Mouse (Mus musculus) neural tube, embryonic 11.5 days (tissue): ENCODE data around the gene Ccdc73. TPM values are rescaled to one million over a fixed set of nuclear protein-coding genes. Genes with fewer than 3 reads are reported as not detected.

ENCODE experiments used
- ATAC-seq: fragments of 200-750 bp; cut with Nextera tagmentation; 2 replicates; pipeline ENCODE4 v1.8.0; 2017; ENCODE audit warnings: moderate number of reproducible peaks, mild to moderate bottlenecking, moderate TSS enrichment, moderate library complexity; ENCODE audit not compliant: insufficient read depth, low FRiP score, low TSS enrichment
- DNase-seq: peaks from one replicate; pipeline ENCODE4 v3.0.0-alpha.2; 2015; ENCODE audit warnings: low spot score
- H3K27ac ChIP-seq: fragments of 300-500 bp; sonication (generic); 2 replicates; pipeline ENCODE4 v1.5.1; 2014; ENCODE audit warnings: low read depth, mild to moderate bottlenecking, low read length
- H3K27me3 ChIP-seq: fragments of 300-500 bp; sonication (generic); 2 replicates; pipeline ENCODE4 v1.6.1; 2014; ENCODE audit warnings: mild to moderate bottlenecking, low read length, mixed read lengths; ENCODE audit not compliant: control insufficient read depth, insufficient read depth
- H3K36me3 ChIP-seq: fragments of 300-500 bp; sonication (generic); 2 replicates; pipeline ENCODE4 v1.6.1; 2014; ENCODE audit warnings: mild to moderate bottlenecking, low read length, moderate library complexity, mixed read lengths; ENCODE audit not compliant: control insufficient read depth, insufficient read depth
- H3K4me1 ChIP-seq: fragments of 300-500 bp; sonication (generic); 2 replicates; pipeline ENCODE4 v1.6.1; 2014; ENCODE audit warnings: low read length, mixed read lengths; ENCODE audit not compliant: control insufficient read depth, insufficient read depth
- H3K4me2 ChIP-seq: fragments of 300-500 bp; sonication (generic); 2 replicates; pipeline ENCODE4 v1.6.1; 2014; ENCODE audit warnings: low read depth, mild to moderate bottlenecking, moderate library complexity
- H3K4me3 ChIP-seq: fragments of 300-500 bp; sonication (generic); 2 replicates; pipeline ENCODE4 v1.5.1; 2014; ENCODE audit warnings: low read depth, low read length
- H3K9ac ChIP-seq: fragments of 300-500 bp; sonication (generic); 2 replicates; pipeline ENCODE4 v1.6.1; 2014; ENCODE audit warnings: mild to moderate bottlenecking, low read length
- H3K9me3 ChIP-seq: fragments of 300-500 bp; sonication (generic); 2 replicates; pipeline ENCODE4 v1.6.1; 2016; ENCODE audit warnings: low read length; ENCODE audit not compliant: control insufficient read depth
- WGBS: fragments of 180-500 bp; shearing (Covaris S2); extraction: QIAGEN DNeasy Blood & Tissue Kit; methylation state at CpG from one replicate; pipeline ENCODE4 v1.1.7; 2014; 5-methylcytosine and 5-hydroxymethylcytosine counted together
- polyA plus RNA-seq: library from polyadenylated mRNA; unstranded; fragments of >200 nt; fragmentation: Nextera tagmentation; extraction: Ambion mirVana; gene quantifications from 2 replicates; pipeline ENCODE4 v1.2.1, GENCODE M21; 2014

Ccdc73 gene
- polyA plus RNA-seq, 1 experiment from 2014 or later: 7.1 TPM

- DNase-seq: no peak
- no peak for ATAC-seq
- no peaks in the 10 kb centered on the region for H3K27me3 ChIP-seq
- no peak overlapping the region for H3K4me3 ChIP-seq
- no peaks in the 10 kb centered on the region for H3K4me1 ChIP-seq
- no peaks in the 10 kb centered on the region for H3K9me3 ChIP-seq
- H3K9ac ChIP-seq: no peak overlapping the region
- WGBS: 87% methylated on average over 2 of the region's 2 CpGs
- H3K36me3 ChIP-seq: no peaks in the 10 kb centered on the region
- no peak overlapping the region for H3K27ac ChIP-seq
- no peak overlapping the region for H3K4me2 ChIP-seq
Measured at GRCm38 (mm10) chr2:104899975-104900374, 32.4 kb downstream of the Ccdc73 start.

DNA sequence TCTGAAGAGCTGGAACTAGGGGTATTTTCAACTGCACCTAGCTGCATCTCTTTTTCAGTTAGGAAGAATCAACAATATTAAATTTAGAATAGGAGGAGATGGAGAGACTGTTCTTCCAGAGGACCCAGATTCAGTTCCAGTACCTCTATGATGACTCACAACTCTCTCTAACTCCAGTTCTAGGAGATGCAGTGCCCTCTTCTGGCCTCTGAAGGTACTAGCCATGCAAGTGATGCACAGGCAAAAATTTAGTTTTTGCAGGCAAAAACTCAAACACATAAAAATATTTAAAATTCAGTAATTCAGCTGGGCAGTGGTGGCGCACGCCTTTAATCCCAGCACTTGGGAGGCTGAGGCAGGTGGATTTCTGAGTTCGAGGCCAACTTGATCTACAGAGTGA is 48.1 kb downstream of the Ccdc73 start:
- WGBS: 90% methylated on average over 3 of the region's 3 CpGs
- Histone ChIP-seq H3K27me3 (no peaks in the 10 kb centered on the region), H3K27ac (no peak overlapping the region), H3K4me1 (no peaks in the 10 kb centered on the region), H3K9me3 (no peaks in the 10 kb centered on the region), H3K36me3 (no peaks in the 10 kb centered on the region), H3K4me3 (no peak overlapping the region), H3K4me2 (no peak overlapping the region), H3K9ac (no peak overlapping the region)
- DNase-seq (no peak), ATAC-seq (no peak)

GRCm38 (mm10) chr2:104964492-104964891 is 96.9 kb downstream of the Ccdc73 start:
- Histone ChIP-seq H3K27ac (no peak overlapping the region), H3K9ac (no peak overlapping the region), H3K4me3 (no peak overlapping the region), H3K9me3 (no peaks in the 10 kb centered on the region), H3K36me3 (no peaks in the 10 kb centered on the region), H3K4me2 (no peak overlapping the region), H3K27me3 (no peaks in the 10 kb centered on the region), H3K4me1 (no peaks in the 10 kb centered on the region)
- DNase-seq (no peak), ATAC-seq (no peak)
- WGBS: 18% methylated on average over 1 of the region's 1 CpGs

GRCm38 (mm10) chr2:104981712-104982111 is 114.1 kb downstream of the Ccdc73 start:
- no peaks in the 10 kb centered on the region for H3K27me3 ChIP-seq
- H3K27ac ChIP-seq: no peak overlapping the region
- no peaks in the 10 kb centered on the region for H3K9me3 ChIP-seq
- H3K36me3 ChIP-seq: no peaks in the 10 kb centered on the region
- H3K4me3 ChIP-seq: no peak overlapping the region
- DNase-seq (no peak), ATAC-seq (no peak)
- no peak overlapping the region for H3K4me2 ChIP-seq
- no peak overlapping the region for H3K9ac ChIP-seq
- no peaks in the 10 kb centered on the region for H3K4me1 ChIP-seq
- 8% methylated on average over 2 of the region's 2 CpGs for WGBS

DNA sequence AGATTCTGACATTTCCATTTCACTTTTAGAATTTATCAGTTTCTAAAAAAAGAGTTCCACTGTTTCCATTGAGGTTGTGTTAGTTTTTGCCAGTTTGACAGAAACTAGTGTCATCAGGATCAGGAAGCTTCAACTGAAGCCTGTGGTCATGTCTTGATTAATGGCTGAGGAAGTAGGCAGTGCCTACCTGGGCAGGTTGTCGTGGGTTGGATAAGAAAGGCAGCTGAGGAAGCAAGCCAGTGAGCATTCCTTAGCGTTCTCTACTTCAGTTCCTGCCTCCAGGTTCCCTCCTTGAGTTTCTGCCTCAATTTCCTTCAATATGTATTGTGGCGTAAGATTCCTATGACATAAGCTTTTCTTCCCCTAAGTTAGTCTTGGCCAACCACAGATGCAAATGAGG is 118.2 kb downstream of the Ccdc73 start:
- 69% methylated on average over 3 of the region's 3 CpGs for WGBS
- no peaks in the 10 kb centered on the region for H3K36me3 ChIP-seq

GRCm38 (mm10) chr2:104988974-104989373 is 121.4 kb downstream of the Ccdc73 start:
- ATAC-seq (no peak), DNase-seq (no peak)
- 87% methylated on average over 1 of the region's 1 CpGs for WGBS
- Histone ChIP-seq H3K27me3 (no peaks in the 10 kb centered on the region), H3K9me3 (no peaks in the 10 kb centered on the region), H3K36me3 (no peaks in the 10 kb centered on the region), H3K4me1 (no peaks in the 10 kb centered on the region), H3K4me3 (no peak overlapping the region), H3K4me2 (no peak overlapping the region), H3K9ac (no peak overlapping the region), H3K27ac (no peak overlapping the region)

More for the DNA sequence above, 118.2 kb downstream of the Ccdc73 start:
- Histone ChIP-seq H3K27ac (no peak overlapping the region), H3K4me2 (no peak overlapping the region), H3K9me3 (no peaks in the 10 kb centered on the region), H3K27me3 (no peaks in the 10 kb centered on the region), H3K9ac (no peak overlapping the region), H3K4me1 (no peaks in the 10 kb centered on the region), H3K4me3 (no peak overlapping the region)
- no peak for DNase-seq
- no peak for ATAC-seq

- Histone ChIP-seq H3K4me1 (no peaks in the 10 kb centered on the region), H3K27ac (no peak overlapping the region), H3K4me2 (no peak overlapping the region), H3K9ac (no peak overlapping the region), H3K4me3 (no peak overlapping the region), H3K27me3 (no peaks in the 10 kb centered on the region), H3K36me3 (peaks cover 5% of the 10 kb centered on the region; the same call in 1 of the 2 replicates), H3K9me3 (no peaks in the 10 kb centered on the region)
- ATAC-seq (no peak), DNase-seq (no peak)
- WGBS: 44% methylated on average over 2 of the region's 2 CpGs
Measured at GRCm38 (mm10) chr2:104994436-104994835, 126.8 kb downstream of the Ccdc73 start.

DNA sequence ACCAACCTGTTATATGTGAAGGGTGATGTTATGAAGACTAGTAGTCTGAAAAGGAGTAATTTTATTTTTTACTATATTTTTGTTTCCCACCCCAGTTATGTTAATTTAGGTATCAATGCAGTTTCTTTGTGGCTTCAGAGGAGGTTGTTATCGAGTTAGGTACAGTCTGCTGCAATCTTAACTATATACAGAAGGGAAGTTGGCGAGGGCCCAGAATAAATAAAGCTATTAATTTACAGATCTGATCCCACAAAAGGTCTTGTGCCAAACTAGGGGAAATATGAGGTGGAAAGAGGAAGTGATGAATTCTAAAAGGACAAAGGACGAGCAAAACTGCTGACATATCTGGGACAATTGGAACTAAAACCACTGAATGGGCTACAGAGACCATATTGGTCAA is 128.6 kb downstream of the Ccdc73 start:
- 90% methylated on average over 3 of the region's 3 CpGs for WGBS
- H3K4me1 ChIP-seq: no peaks in the 10 kb centered on the region
- no peak overlapping the region for H3K27ac ChIP-seq
- no peak overlapping the region for H3K4me3 ChIP-seq
- DNase-seq (no peak), ATAC-seq (no peak)
- no peak overlapping the region for H3K4me2 ChIP-seq
- no peaks in the 10 kb centered on the region for H3K27me3 ChIP-seq
- no peak overlapping the region for H3K9ac ChIP-seq
- H3K9me3 ChIP-seq: no peaks in the 10 kb centered on the region
- H3K36me3 ChIP-seq: peaks cover 5% of the 10 kb centered on the region; the same call in 1 of the 2 replicates

DNA sequence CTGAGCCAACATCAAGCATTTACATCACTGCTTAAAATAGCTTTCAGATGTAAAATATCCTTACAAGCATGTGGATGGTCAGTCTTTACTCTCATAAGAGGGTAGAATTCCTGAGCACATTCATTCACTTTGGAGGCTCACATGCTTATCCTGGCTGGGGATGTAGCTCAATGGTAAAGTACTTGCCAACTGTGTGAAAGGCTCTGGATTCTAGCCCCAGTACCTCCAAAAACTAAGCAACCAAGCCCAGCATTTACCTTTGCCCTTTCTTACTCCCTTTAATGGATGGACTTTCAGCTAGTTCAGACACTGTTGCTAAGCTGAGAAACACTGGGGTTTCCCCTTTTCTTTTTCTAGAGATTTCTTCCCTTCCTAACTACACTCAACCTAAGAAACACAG is 139.6 kb downstream of the Ccdc73 start:
- peaks cover 8% of the 10 kb centered on the region; the same call in 1 of the 2 replicates for H3K36me3 ChIP-seq
- H3K27me3 ChIP-seq: no peaks in the 10 kb centered on the region
- ATAC-seq: no peak
- no peak overlapping the region for H3K4me3 ChIP-seq
- H3K4me1 ChIP-seq: no peaks in the 10 kb centered on the region
- no peak overlapping the region for H3K4me2 ChIP-seq
- H3K9ac ChIP-seq: no peak overlapping the region
- no peak overlapping the region for H3K27ac ChIP-seq
- H3K9me3 ChIP-seq: no peaks in the 10 kb centered on the region
- DNase-seq: no peak
